Mouse (Mus musculus): ENCODE results near the gene Rtl10.

DNA sequence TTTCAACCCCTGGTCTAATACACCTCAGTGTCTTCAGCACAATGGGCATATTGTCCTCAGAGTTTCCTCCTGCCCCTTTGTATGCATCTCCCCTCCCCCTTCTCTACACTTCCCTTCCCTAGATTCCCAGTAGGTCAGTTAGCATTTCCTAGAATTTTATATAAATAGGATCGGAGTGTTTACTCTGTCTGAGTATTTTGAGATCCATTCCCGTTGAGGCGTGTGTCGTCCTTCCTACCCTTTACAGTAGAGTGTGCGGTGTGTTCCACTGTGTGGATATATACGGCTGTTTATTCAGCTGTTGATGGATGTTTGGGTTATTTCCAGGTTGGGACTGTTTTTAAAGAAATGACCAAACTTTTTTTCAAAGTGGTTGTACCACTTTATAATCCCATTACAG, 14.8 kb downstream of the Rtl10 start:
- no peak for TF ChIP-seq POLR2A (IDR thresholded peaks at IDR 0.05; ENCODE audit: extremely low read depth, insufficient read depth, low read length)
- no peak for TF ChIP-seq CTCF (IDR thresholded peaks at IDR 0.05; ENCODE audit: low read depth, low read length)

All from liver, adult 2 months (tissue).